ENCODE assay signal across 9 mouse cellular contexts in genomic region chr6:136422084-136422853, GRCm38 (mm10). TPM values are rescaled to one million over a fixed set of nuclear protein-coding genes. Genes with fewer than 3 reads are reported as not detected.
A peak's percentile ranks its signal among the peaks of the same experiment; 100 is the strongest.
DNase-seq lines count a peak whose midpoint lies in the region; ATAC-seq and TF ChIP-seq lines count a peak whose summit lies in the region.
"Had no signal": no experiment of that assay in that cellular context is flagged by ENCODE, and none has a peak within 500 bp of the region (broad histone marks: within the 10 kb centered on the region; RNA-seq: fewer than 3 reads in every experiment).

No protein-coding gene starts in this region.

- peak overlapping the region; percentile 62; the same call in 1 of the 2 replicates for H3K27ac ChIP-seq in forebrain, embryonic 10.5 days
- no peak overlapping the region for H3K27ac ChIP-seq in forebrain, embryonic 15.5 days (replicated peaks)
- no peak overlapping the region for H3K27ac ChIP-seq in MEL (ENCODE audit: control insufficient read depth, low read depth, low read length)
- H3K27ac ChIP-seq in cerebellum, adult 2 months (ENCODE audit: insufficient read depth, low read length): no peak overlapping the region
- H3K27ac ChIP-seq: liver, embryonic 15.5 days had no signal

- no peaks in the 10 kb centered on the region for H3K79me2 ChIP-seq in MEL (ENCODE audit: control insufficient read depth, insufficient read depth, low read length, poor library complexity)

- no peak for ATAC-seq in forebrain, embryonic 15.5 days (replicated peaks)
- peak; percentile 81 for ATAC-seq in frontal cortex, adult (ENCODE audit: low TSS enrichment)

- H3K9ac ChIP-seq in forebrain, embryonic 15.5 days (replicated peaks): no peak overlapping the region
- peak overlapping the region; percentile 22 for H3K9ac ChIP-seq in MEL (ENCODE audit: control insufficient read depth, low read depth, low read length, poor library complexity, severe bottlenecking)
- H3K9ac ChIP-seq: liver, embryonic 15.5 days had no signal

- H3K4me2 ChIP-seq in forebrain, embryonic 15.5 days (replicated peaks): no peak overlapping the region
- H3K4me2 ChIP-seq: liver, embryonic 15.5 days had no signal

- no peaks in the 10 kb centered on the region for H3K36me3 ChIP-seq in forebrain, embryonic 10.5 days (replicated peaks)
- H3K36me3 ChIP-seq in forebrain, embryonic 15.5 days: no peaks in the 10 kb centered on the region
- peaks cover 0 to 2% of the 10 kb centered on the region in 2 experiments; a peak in 1 of 4 replicates for H3K36me3 ChIP-seq in MEL (ENCODE audit: control insufficient read depth in 1 of 2, insufficient read depth in 2 of 2, low read length in 2 of 2)
- H3K36me3 ChIP-seq: liver, embryonic 15.5 days had no signal

- no peaks in the 10 kb centered on the region for H3K27me3 ChIP-seq in forebrain, embryonic 10.5 days (ENCODE audit: poor library complexity, severe bottlenecking)
- no peaks in the 10 kb centered on the region for H3K27me3 ChIP-seq in forebrain, embryonic 15.5 days
- no peaks in the 10 kb centered on the region for H3K27me3 ChIP-seq in MEL (ENCODE audit: control insufficient read depth in 1 of 2, insufficient read depth in 2 of 2, low read length in 2 of 2)
- H3K27me3 ChIP-seq in cerebellum, adult 2 months (ENCODE audit: control insufficient read depth, insufficient read depth, low read length): no peaks in the 10 kb centered on the region
- H3K27me3 ChIP-seq: liver, embryonic 15.5 days had no signal

- no peaks in the 10 kb centered on the region for H3K9me3 ChIP-seq in forebrain, embryonic 10.5 days
- no peaks in the 10 kb centered on the region for H3K9me3 ChIP-seq in forebrain, embryonic 15.5 days
- H3K9me3 ChIP-seq in MEL (replicated peaks; ENCODE audit: insufficient read depth, low read length): no peaks in the 10 kb centered on the region
- H3K9me3 ChIP-seq: liver, embryonic 15.5 days had no signal

- peaks cover 3% of the 10 kb centered on the region; the same call in 1 of the 2 replicates for H3K4me1 ChIP-seq in forebrain, embryonic 10.5 days
- no peaks in the 10 kb centered on the region for H3K4me1 ChIP-seq in forebrain, embryonic 15.5 days
- H3K4me1 ChIP-seq in MEL (ENCODE audit: control insufficient read depth in 1 of 2, insufficient read depth in 2 of 2, low read length in 2 of 2): peaks cover 0 to 3% of the 10 kb centered on the region in 2 experiments; a peak in 1 of 4 replicates
- H3K4me1 ChIP-seq in cerebellum, adult 2 months (ENCODE audit: control insufficient read depth, insufficient read depth, low read length): peaks cover 4% of the 10 kb centered on the region

- WGBS in forebrain, embryonic 10.5 days: 61% methylated on average over 16 of the region's 16 CpGs
- WGBS in forebrain, embryonic 15.5 days: 60% methylated on average over 16 of the region's 16 CpGs
- 56% methylated on average over 16 of the region's 16 CpGs for WGBS in cerebellum, adult 2 months

- no peak overlapping the region for H3K4me3 ChIP-seq in forebrain, embryonic 10.5 days
- no peak overlapping the region for H3K4me3 ChIP-seq in forebrain, embryonic 15.5 days
- peak overlapping the region; percentile 23 to 24; a peak in 3 of 4 replicates for H3K4me3 ChIP-seq in MEL (ENCODE audit: control insufficient read depth in 1 of 2, insufficient read depth in 1 of 2, low read depth in 2 of 2, low read length in 2 of 2)
- no peak overlapping the region for H3K4me3 ChIP-seq in cerebellum, adult 2 months (replicated peaks; ENCODE audit: insufficient read depth, low read depth, low read length)
- H3K4me3 ChIP-seq: liver, embryonic 15.5 days had no signal

- TF ChIP-seq POLR2A in MEL (IDR thresholded peaks at IDR 0.05; ENCODE audit: control insufficient read depth in 1 of 2, insufficient read depth in 1 of 2, low read depth in 1 of 2, low read length in 2 of 2, poor library complexity in 1 of 2): no peak
- no peak for TF ChIP-seq POLR2A in cerebellum, adult 2 months (IDR thresholded peaks at IDR 0.05; ENCODE audit: borderline replicate concordance, insufficient read depth, low read length)

- 0 out of 4 replicates have a peak, but pooled peaks of 1 of the 2 experiments have one; percentile 5 for TF ChIP-seq EP300 in MEL (IDR thresholded peaks at IDR 0.05; ENCODE audit: low read depth in 1 of 2, low read length in 2 of 2)

- peak; percentile 49 for DNase-seq in forebrain, embryonic 10.5 days (ENCODE audit: extremely low spot score, low spot score)
- DNase-seq in MEL (ENCODE audit: low read depth, low spot score): peak; percentile 88
- DNase-seq in cerebellum, adult 2 months: peak; percentile 36 to 59
- DNase-seq in layer of hippocampus, adult 11-12 months (ENCODE audit: low spot score): peak; percentile 65
- DNase-seq in lung, postnatal 25 days (ENCODE audit: low spot score): peak; percentile 50
- DNase-seq in right cerebral cortex, postnatal 4 days: peak; percentile 63

- TF ChIP-seq RAD21 in MEL (IDR thresholded peaks at IDR 0.05; ENCODE audit: low read depth, low read length): no peak; the same call in none of the 2 replicates

- TF ChIP-seq CTCF in MEL (IDR thresholded peaks at IDR 0.05 in 2 of 3, conservative IDR thresholded peaks at IDR 0.05 in 1 of 3; ENCODE audit: control insufficient read depth in 1 of 3, insufficient read depth in 1 of 3, low read depth in 2 of 3, low read length in 3 of 3, poor library complexity in 1 of 3, severe bottlenecking in 1 of 3): peak; percentile 89 to 99 (median 95)
- TF ChIP-seq CTCF in cerebellum, adult 2 months (IDR thresholded peaks at IDR 0.05; ENCODE audit: borderline replicate concordance, insufficient read depth, low read depth, low read length): peak; percentile 97

TF ChIP-seq in MEL, 35 proteins besides CTCF, POLR2A, EP300 and RAD21:
- TF ChIP-seq ELF1 (IDR thresholded peaks at IDR 0.05; ENCODE audit: low read depth, low read length) (peak; percentile 26), ZC3H11A (IDR thresholded peaks at IDR 0.05; ENCODE audit: low read depth, low read length) (peak; percentile 98), MAX (IDR thresholded peaks at IDR 0.05; ENCODE audit: low read length) (peak; percentile 11; the same call in 1 of the 2 replicates), GATA1 (IDR thresholded peaks at IDR 0.05; ENCODE audit: low read depth, low read length) (peak; percentile 47; the same call in 1 of the 2 replicates), MYC (IDR thresholded peaks at IDR 0.05; ENCODE audit: low read depth, low read length) (peak; percentile 50; the same call in 1 of the 2 replicates), SMC3 (IDR thresholded peaks at IDR 0.05; ENCODE audit: low read depth, low read length) (peak; percentile 97), MAFK (IDR thresholded peaks at IDR 0.05; ENCODE audit: borderline replicate concordance, low read depth, low read length) (no peak), RCOR1 (IDR thresholded peaks at IDR 0.05; ENCODE audit: low read depth, low read length) (no peak), ZNF384 (IDR thresholded peaks at IDR 0.05; ENCODE audit: low read depth, low read length) (peak; percentile 20; the same call in 1 of the 2 replicates)

RNA-seq across cellular contexts. Expression of gene E330021D16Rik, which starts 6.9 kb away (rescaled TPM):
- polyA plus RNA-seq in forebrain, embryonic 10.5 days (2016; fragmentation: Nextera tagmentation; extraction: Ambion mirVana): not detected in 2 replicates
- not detected in 2 replicates for polyA plus RNA-seq in forebrain, embryonic 15.5 days (2015; fragmentation: Nextera tagmentation; extraction: Ambion mirVana)
- not detected in 2 replicates for total RNA-seq in MEL (2012; rRNA removed)
- not detected for polyA plus RNA-seq in MEL (2012; ENCODE audit: insufficient read depth in 1 of 2, insufficient read length in 2 of 2, low read depth in 1 of 2, low replicate concordance in 2 of 2, missing spikeins in 1 of 2)
- polyA plus RNA-seq in cerebellum, adult 2 months (2012; rRNA removed): not detected in 2 replicates

Comparison
In these comparisons a context has a peak if more than half of its experiments do, and no peak if none do; other contexts are left out.
1. H3K4me3 ChIP-seq: peak in MEL (2 of 2); none in forebrain, embryonic 10.5 days (single experiment), forebrain, embryonic 15.5 days (single experiment) and cerebellum, adult 2 months (single experiment).
2. Peak in every context shown above with its lines, with median percentiles within 50 percentile points of each other: DNase-seq.